Mouse (Mus musculus) MEL (cell line): ENCODE data around the gene Prr12. TPM values are rescaled to one million over a fixed set of nuclear protein-coding genes. Genes with fewer than 3 reads are reported as not detected.
A peak's percentile ranks its signal among the peaks of the same experiment; 100 is the strongest.

Experiments
- DNase-seq: peaks from one replicate; pipeline ENCODE4 v3.0.0; 2011; ENCODE audit warnings: low read depth, low spot score
- H3K27ac ChIP-seq: 2 replicates; pipeline ENCODE4 v1.5.1; 2012; ENCODE audit warnings: low read depth, mild to moderate bottlenecking, control low read depth, low read length, moderate library complexity; ENCODE audit not compliant: control insufficient read depth
- H3K27me3 ChIP-seq, 2 experiments: fragments of 150-350 bp in 1 of 2; sonication (generic) in 1 of 2; 2 replicates each; pipeline ENCODE4 v1.6.1; 2012; ENCODE audit warnings: low read length in 2 of 2, mild to moderate bottlenecking in 2 of 2, improper control_type of control experiment in 1 of 2, moderate library complexity in 1 of 2; ENCODE audit not compliant: insufficient read depth in 2 of 2, control insufficient read depth in 1 of 2
- H3K36me3 ChIP-seq, 2 experiments: 2 replicates each; pipeline ENCODE4 v1.6.1; 2012 to 2014; ENCODE audit warnings: low read length in 2 of 2, improper control_type of control experiment in 1 of 2, inconsistent platforms in 1 of 2, mild to moderate bottlenecking in 1 of 2; ENCODE audit not compliant: insufficient read depth in 2 of 2, control insufficient read depth in 1 of 2
- H3K4me1 ChIP-seq, 2 experiments: fragments of 150-350 bp in 1 of 2; sonication (generic) in 1 of 2; 2 replicates each; pipeline ENCODE4 v1.6.1; 2012; ENCODE audit warnings: low read length in 2 of 2, improper control_type of control experiment in 1 of 2, mild to moderate bottlenecking in 1 of 2; ENCODE audit not compliant: insufficient read depth in 2 of 2, control insufficient read depth in 1 of 2
- H3K4me3 ChIP-seq, 2 experiments: fragments of 150-350 bp in 1 of 2; sonication (generic) in 1 of 2; 2 replicates each; pipeline ENCODE4 v1.5.1; 2012; ENCODE audit warnings: low read depth in 2 of 2, low read length in 2 of 2, mild to moderate bottlenecking in 2 of 2, moderate library complexity in 2 of 2, control low read depth in 1 of 2, improper control_type of control experiment in 1 of 2; ENCODE audit not compliant: control insufficient read depth in 1 of 2, insufficient read depth in 1 of 2
- H3K79me2 ChIP-seq: 2 replicates; pipeline ENCODE4 v1.6.1; 2012; ENCODE audit warnings: mild to moderate bottlenecking, low read length, moderate library complexity; ENCODE audit not compliant: control insufficient read depth, poor library complexity, insufficient read depth
- H3K9ac ChIP-seq: 2 replicates; pipeline ENCODE4 v1.6.1; 2012; ENCODE audit warnings: low read depth, mild to moderate bottlenecking, control low read depth, low read length, moderate library complexity; ENCODE audit not compliant: control insufficient read depth, poor library complexity, severe bottlenecking
- H3K9me3 ChIP-seq: fragments of 150-350 bp; sonication (generic); replicated peaks from 2 replicates; pipeline ENCODE4 v1.6.1; 2012; ENCODE audit warnings: mild to moderate bottlenecking, low read length, improper control_type of control experiment, moderate library complexity; ENCODE audit not compliant: insufficient read depth
- BHLHE40 ChIP-seq: IDR thresholded peaks from 2 replicates; pipeline ENCODE4 v1.6.1; 2012; ENCODE audit warnings: low read depth, mild to moderate bottlenecking, inconsistent platforms, low read length, improper control_type of control experiment, borderline replicate concordance
- CHD1 ChIP-seq: IDR thresholded peaks from 2 replicates; pipeline ENCODE4 v1.6.1; 2012; ENCODE audit warnings: low read depth, mild to moderate bottlenecking, inconsistent platforms, low read length, improper control_type of control experiment
- E2F4 ChIP-seq: IDR thresholded peaks from 2 replicates; pipeline ENCODE4 v1.6.1; 2011; ENCODE audit warnings: low read depth, low read length, improper control_type of control experiment, borderline replicate concordance
- EP300 ChIP-seq, 2 experiments: IDR thresholded peaks; 2 replicates each; pipeline ENCODE4 v1.6.1; 2011; ENCODE audit warnings: improper control_type of control experiment in 2 of 2, low read length in 2 of 2, low read depth in 1 of 2, mild to moderate bottlenecking in 1 of 2
- ETS1 ChIP-seq: IDR thresholded peaks from 2 replicates; pipeline ENCODE4 v1.6.1; 2012; ENCODE audit warnings: low read depth, mild to moderate bottlenecking, inconsistent platforms, low read length, improper control_type of control experiment, moderate library complexity
- GABPA ChIP-seq: IDR thresholded peaks from 2 replicates; pipeline ENCODE4 v1.6.1; 2012; ENCODE audit warnings: low read depth, mild to moderate bottlenecking, inconsistent platforms, low read length, improper control_type of control experiment, moderate library complexity
- JUND ChIP-seq: IDR thresholded peaks from 2 replicates; pipeline ENCODE4 v1.6.1; 2011; ENCODE audit warnings: low read depth, mild to moderate bottlenecking, improper control_type of control experiment, low read length
- KAT2A ChIP-seq: conservative IDR thresholded peaks from 2 replicates; pipeline ENCODE4 v1.6.1; 2012; ENCODE audit warnings: low read depth, low read length, improper control_type of control experiment, inconsistent platforms
- MAFK ChIP-seq: IDR thresholded peaks from 2 replicates; pipeline ENCODE4 v1.6.1; 2011; ENCODE audit warnings: low read depth, mild to moderate bottlenecking, low read length, improper control_type of control experiment, borderline replicate concordance
- MAX ChIP-seq: IDR thresholded peaks from 2 replicates; pipeline ENCODE4 v1.6.1; 2011; ENCODE audit warnings: low read length, improper control_type of control experiment
- MAZ ChIP-seq: IDR thresholded peaks from 2 replicates; pipeline ENCODE4 v1.6.1; 2012; ENCODE audit warnings: low read depth, mild to moderate bottlenecking, inconsistent platforms, low read length, improper control_type of control experiment
- MEF2A ChIP-seq: IDR thresholded peaks from 2 replicates; pipeline ENCODE4 v1.6.1; 2014; ENCODE audit warnings: low read depth, mild to moderate bottlenecking, inconsistent platforms, low read length, improper control_type of control experiment; ENCODE audit not compliant: poor library complexity, insufficient replicate concordance, severe bottlenecking; ENCODE audit errors: extremely low read depth
- MXI1 ChIP-seq: IDR thresholded peaks from 2 replicates; pipeline ENCODE4 v1.6.1; 2011; ENCODE audit warnings: mild to moderate bottlenecking, low read depth, low read length, improper control_type of control experiment
- MYC ChIP-seq: IDR thresholded peaks from 2 replicates; pipeline ENCODE4 v1.6.1; 2011; ENCODE audit warnings: low read depth, mild to moderate bottlenecking, low read length, improper control_type of control experiment, moderate library complexity
- NELFE ChIP-seq: IDR thresholded peaks from 2 replicates; pipeline ENCODE4 v1.6.1; 2011; ENCODE audit warnings: low read depth, low read length, improper control_type of control experiment
- POLR2A ChIP-seq, 2 experiments: IDR thresholded peaks; 2 replicates each; pipeline ENCODE4 v1.6.1; 2011 to 2012; ENCODE audit warnings: low read length in 2 of 2, mild to moderate bottlenecking in 2 of 2, control low read depth in 1 of 2, improper control_type of control experiment in 1 of 2, low read depth in 1 of 2, moderate library complexity in 1 of 2; ENCODE audit not compliant: control insufficient read depth in 1 of 2, insufficient read depth in 1 of 2, poor library complexity in 1 of 2
- POLR2AphosphoS2 ChIP-seq: IDR thresholded peaks from 2 replicates; pipeline ENCODE4 v1.6.1; 2011; ENCODE audit warnings: low read length, improper control_type of control experiment
- RCOR1 ChIP-seq: IDR thresholded peaks from 2 replicates; pipeline ENCODE4 v1.6.1; 2012; ENCODE audit warnings: low read depth, mild to moderate bottlenecking, inconsistent platforms, low read length, improper control_type of control experiment
- SIN3A ChIP-seq: IDR thresholded peaks from 2 replicates; pipeline ENCODE4 v1.6.1; 2012; ENCODE audit warnings: low read length, improper control_type of control experiment, inconsistent platforms
- SMC3 ChIP-seq: IDR thresholded peaks from 2 replicates; pipeline ENCODE4 v1.6.1; 2011; ENCODE audit warnings: low read depth, low read length, improper control_type of control experiment
- TAL1 ChIP-seq: IDR thresholded peaks from 2 replicates; pipeline ENCODE4 v1.6.1; 2012; ENCODE audit warnings: mild to moderate bottlenecking, inconsistent platforms, low read length, moderate library complexity, mixed read lengths
- TBP ChIP-seq: IDR thresholded peaks from 2 replicates; pipeline ENCODE4 v1.8.0; 2011; ENCODE audit warnings: low read depth, low read length, improper control_type of control experiment
- TCF12 ChIP-seq: IDR thresholded peaks from 2 replicates; pipeline ENCODE4 v1.6.1; 2014; ENCODE audit warnings: low read depth, mild to moderate bottlenecking, inconsistent platforms, low read length, improper control_type of control experiment, moderate library complexity
- UBTF ChIP-seq: IDR thresholded peaks from 2 replicates; pipeline ENCODE4 v1.6.1; 2012; ENCODE audit warnings: low read depth, mild to moderate bottlenecking, inconsistent platforms, low read length, improper control_type of control experiment, moderate library complexity, borderline replicate concordance; ENCODE audit not compliant: insufficient read depth
- USF1 ChIP-seq: IDR thresholded peaks from 2 replicates; pipeline ENCODE4 v1.6.1; 2014; ENCODE audit warnings: low read depth, mild to moderate bottlenecking, inconsistent platforms, low read length, improper control_type of control experiment, moderate library complexity
- ZC3H11A ChIP-seq: IDR thresholded peaks from 2 replicates; pipeline ENCODE4 v1.6.1; 2012; ENCODE audit warnings: low read depth, mild to moderate bottlenecking, inconsistent platforms, low read length, improper control_type of control experiment
- ZKSCAN1 ChIP-seq: IDR thresholded peaks from 2 replicates; pipeline ENCODE4 v1.6.1; 2012; ENCODE audit warnings: low read depth, mild to moderate bottlenecking, inconsistent platforms, low read length, improper control_type of control experiment, moderate library complexity
- ZMIZ1 ChIP-seq: IDR thresholded peaks from 2 replicates; pipeline ENCODE4 v1.6.1; 2012; ENCODE audit warnings: low read depth, mild to moderate bottlenecking, inconsistent platforms, low read length, improper control_type of control experiment, moderate library complexity
- ZNF384 ChIP-seq: IDR thresholded peaks from 2 replicates; pipeline ENCODE4 v1.6.1; 2012; ENCODE audit warnings: low read depth, mild to moderate bottlenecking, inconsistent platforms, low read length, improper control_type of control experiment
- polyA plus RNA-seq, 2 experiments: library from polyadenylated mRNA; stranded (reverse) in 1 of 2; unstranded in 1 of 2; fragments of >175 nt in 1 of 2; fragments of >200 nt in 1 of 2; gene quantifications; 2 replicates each; pipeline versions ENCODE4 v1.2.1 to v1.2.4; 2012; ENCODE audit warnings: low replicate concordance in 2 of 2, low read depth in 1 of 2; ENCODE audit not compliant: insufficient read length in 2 of 2, insufficient read depth in 1 of 2, missing spikeins in 1 of 2
- total RNA-seq: library from RNA; depleted of rRNA; stranded (reverse); fragments of 300-350 nt; gene quantifications from 2 replicates; pipeline ENCODE4 v1.2.3, GENCODE M21; 2012

The Prr12 gene
- total and polyA plus RNA-seq, 3 experiments: 3.5 to 32.1 TPM; not detected in 1

DNA sequence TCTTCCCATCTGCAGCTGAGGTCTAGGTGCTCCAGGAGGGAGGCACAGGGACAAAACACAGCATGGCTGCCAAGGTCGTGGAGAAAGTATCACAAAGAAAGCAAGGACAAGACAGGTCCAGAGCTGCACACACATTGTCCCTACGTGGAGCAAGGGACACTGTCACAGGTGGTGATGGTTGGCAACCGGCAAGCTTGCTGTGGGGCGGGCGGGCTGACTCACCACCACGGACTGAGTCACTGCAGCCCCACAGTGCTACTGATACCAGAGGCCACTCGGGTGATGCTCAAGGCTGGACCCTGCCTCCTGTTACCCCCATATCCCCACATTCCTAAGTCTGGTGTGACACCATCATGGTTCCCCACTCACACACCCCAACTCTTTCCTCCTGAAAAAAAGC is 50.2 kb downstream of the Prr12 start:
- no peak overlapping the region for H3K4me3 ChIP-seq
- peaks cover 20% of the 10 kb centered on the region for H3K79me2 ChIP-seq
- DNase-seq: no peak
- H3K9ac ChIP-seq: no peak overlapping the region
- H3K9me3 ChIP-seq: no peaks in the 10 kb centered on the region
- no peaks in the 10 kb centered on the region for H3K27me3 ChIP-seq
- H3K36me3 ChIP-seq: peaks cover 1 to 7% of the 10 kb centered on the region in 2 experiments; a peak in 3 of 4 replicates
- no peaks in the 10 kb centered on the region for H3K4me1 ChIP-seq
- H3K27ac ChIP-seq: no peak overlapping the region
- TF ChIP-seq ZMIZ1 (peak; percentile 68; the same call in 1 of the 2 replicates), MXI1 (no peak), CHD1 (no peak), KAT2A (no peak), MAX (no peak), MYC (no peak)

DNA sequence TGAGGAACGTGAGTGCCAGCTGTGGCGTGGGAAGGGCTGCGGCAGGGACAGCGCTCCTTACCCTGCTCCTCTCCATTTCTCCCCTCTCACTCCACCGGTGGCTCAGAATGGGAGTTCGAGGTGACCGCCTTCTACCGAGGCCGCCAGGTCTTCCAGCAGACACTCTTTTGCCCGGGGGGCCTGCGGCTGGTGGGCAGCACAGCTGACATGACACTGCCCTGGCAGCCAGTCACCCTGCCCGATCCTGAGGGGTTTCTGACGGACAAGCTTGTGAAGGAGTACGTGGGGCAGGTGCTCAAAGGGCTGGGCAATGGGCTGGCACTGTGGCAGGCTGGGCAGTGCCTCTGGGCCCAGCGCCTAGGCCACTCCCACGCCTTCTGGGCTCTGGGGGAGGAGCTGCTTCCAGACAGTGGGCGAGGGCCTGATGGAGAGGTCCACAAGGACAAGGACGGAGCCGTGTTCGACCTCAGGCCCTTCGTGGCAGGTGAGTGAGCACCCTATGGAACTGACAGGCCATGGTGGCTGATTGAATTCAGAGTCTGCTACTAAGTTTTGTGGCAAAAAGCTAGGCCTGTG is 52.1 kb downstream of the Prr12 start:
- Histone ChIP-seq H3K9me3 (no peaks in the 10 kb centered on the region), H3K27ac (no peak overlapping the region)

GRCm38 (mm10) chr7:44999753-45000152 is 52.9 kb downstream of the Prr12 start:
- no peak overlapping the region for H3K27ac ChIP-seq
- no peaks in the 10 kb centered on the region for H3K9me3 ChIP-seq
- no peak overlapping the region for H3K4me3 ChIP-seq
- H3K27me3 ChIP-seq: no peaks in the 10 kb centered on the region
- H3K79me2 ChIP-seq: peaks cover 22% of the 10 kb centered on the region
- TF ChIP-seq E2F4 (no peak), MEF2A (no peak), SMC3 (no peak), BHLHE40 (no peak), POLR2A (IDR thresholded peaks at IDR 0.05; ENCODE audit: control insufficient read depth in 1 of 2, insufficient read depth in 1 of 2, low read depth in 1 of 2, low read length in 2 of 2, poor library complexity in 1 of 2) (no peak), ZNF384 (no peak), KAT2A (no peak), TBP (no peak), NELFE (no peak), SIN3A (no peak), MYC (no peak), MAX (no peak), TAL1 (no peak), MAZ (no peak)
- TF ChIP-seq, all 39 proteins: peak for 0
- Histone ChIP-seq H3K36me3 (peaks cover 1 to 9% of the 10 kb centered on the region in 2 experiments; a peak in 2 of 4 replicates), H3K9ac (peak overlapping the region; percentile 51), H3K4me1 (no peaks in the 10 kb centered on the region)
- DNase-seq: no peak

More for the DNA sequence above, 52.1 kb downstream of the Prr12 start:
- DNase-seq: no peak
- H3K4me1 ChIP-seq: no peaks in the 10 kb centered on the region
- H3K9ac ChIP-seq: no peak overlapping the region
- no peaks in the 10 kb centered on the region for H3K27me3 ChIP-seq
- TF ChIP-seq CHD1: no peak
- TF ChIP-seq MAX: no peak
- TF ChIP-seq KAT2A: no peak
- no peak for TF ChIP-seq MAFK
- TF ChIP-seq EP300 (IDR thresholded peaks at IDR 0.05; ENCODE audit: low read depth in 1 of 2, low read length in 2 of 2): no peak
- no peak for TF ChIP-seq POLR2AphosphoS2
- TF ChIP-seq UBTF: no peak
- TF ChIP-seq MXI1: no peak
- no peak for TF ChIP-seq RCOR1
- TF ChIP-seq ZKSCAN1: no peak
- no peak; a peak in 1 of 4 replicates for TF ChIP-seq POLR2A (IDR thresholded peaks at IDR 0.05; ENCODE audit: control insufficient read depth in 1 of 2, insufficient read depth in 1 of 2, low read depth in 1 of 2, low read length in 2 of 2, poor library complexity in 1 of 2)
- TF ChIP-seq ZC3H11A: no peak
- no peak for TF ChIP-seq TCF12
- no peak for TF ChIP-seq JUND
- no peak for TF ChIP-seq BHLHE40
- no peak for TF ChIP-seq MEF2A
- no peak for TF ChIP-seq USF1
- TF ChIP-seq MAZ: no peak
- no peak for TF ChIP-seq ETS1
- TF ChIP-seq GABPA: no peak
- TF ChIP-seq, all 39 proteins: peak for 0
- Histone ChIP-seq H3K36me3 (peaks cover 1 to 9% of the 10 kb centered on the region in 2 experiments; a peak in 3 of 4 replicates), H3K4me3 (no peak overlapping the region), H3K79me2 (peaks cover 22% of the 10 kb centered on the region)
